Mouse (Mus musculus) common myeloid progenitor, adult 5-6 weeks (primary cell): ENCODE measurements at regions not wholly inside any gene's neighbourhood (a gene's known extent, or its start where the extent isn't known, plus 50 kb on each side); places are given as distances from the start of the nearest gene placed in this dataset.
"Not testable (repeated sequence)": the region's sequence is repeated elsewhere in the genome, so short reads cannot be mapped to it uniquely, and the experiment has no call there.

Experiments
- ATAC-seq: replicated peaks from 2 replicates; pipeline ENCODE4 v1.8.0; 2016; ENCODE audit warnings: low read depth, mild to moderate bottlenecking, moderate TSS enrichment, inconsistent platforms; ENCODE audit not compliant: poor library complexity, severe bottlenecking

- ATAC-seq: no peak
Measured at GRCm38 (mm10) chr17:66206074-66206473, 82.8 kb downstream of the Ddx11 start.

GRCm38 (mm10) chr17:66207653-66208497, 84.6 kb downstream of the Ddx11 start:
- ATAC-seq: not testable (repeated sequence)

- ATAC-seq: peak; percentile 91
Measured at GRCm38 (mm10) chr17:66208803-66209515, 85.6 kb downstream of the Ddx11 start.

GRCm38 (mm10) chr17:66211561-66211960, 88.2 kb downstream of the Ddx11 start:
- no peak for ATAC-seq

GRCm38 (mm10) chr17:66212616-66213015, 89.3 kb downstream of the Ddx11 start:
- ATAC-seq: no peak

GRCm38 (mm10) chr17:66218321-66218720, 95.0 kb downstream of the Ddx11 start:
- no peak for ATAC-seq

GRCm38 (mm10) chr17:66219669-66220435, 96.5 kb downstream of the Ddx11 start:
- peak; percentile 53; the same call in 1 of the 2 replicates for ATAC-seq

GRCm38 (mm10) chr17:66221256-66221655, 97.9 kb downstream of the Ddx11 start:
- peak; percentile 92 for ATAC-seq

- no peak for ATAC-seq
Measured at GRCm38 (mm10) chr17:66223711-66224110, 100.4 kb downstream of the Ddx11 start.

- no peak for ATAC-seq
Measured at GRCm38 (mm10) chr17:66224241-66224640, 100.9 kb downstream of the Ddx11 start.

- no peak for ATAC-seq
Measured at GRCm38 (mm10) chr17:66232391-66232790, 109.1 kb downstream of the Ddx11 start.

GRCm38 (mm10) chr17:66232891-66233421, 109.6 kb downstream of the Ddx11 start:
- ATAC-seq: no peak

GRCm38 (mm10) chr17:66233451-66233951, 110.2 kb downstream of the Ddx11 start:
- ATAC-seq: no peak

- ATAC-seq: no peak
Measured at GRCm38 (mm10) chr17:66234432-66234831, 111.1 kb downstream of the Ddx11 start.

GRCm38 (mm10) chr17:66235096-66235805, 111.9 kb downstream of the Ddx11 start:
- peak; percentile 97 for ATAC-seq

- ATAC-seq: no peak
Measured at GRCm38 (mm10) chr17:66235806-66236335, 112.6 kb downstream of the Ddx11 start.

GRCm38 (mm10) chr17:66241868-66242622, 118.7 kb downstream of the Ddx11 start:
- ATAC-seq: no peak

- no peak for ATAC-seq
Measured at GRCm38 (mm10) chr17:66244183-66244582, 120.9 kb downstream of the Ddx11 start.
